Mouse (Mus musculus): Measurements from ENCODE around the gene Btbd16.

DNA sequence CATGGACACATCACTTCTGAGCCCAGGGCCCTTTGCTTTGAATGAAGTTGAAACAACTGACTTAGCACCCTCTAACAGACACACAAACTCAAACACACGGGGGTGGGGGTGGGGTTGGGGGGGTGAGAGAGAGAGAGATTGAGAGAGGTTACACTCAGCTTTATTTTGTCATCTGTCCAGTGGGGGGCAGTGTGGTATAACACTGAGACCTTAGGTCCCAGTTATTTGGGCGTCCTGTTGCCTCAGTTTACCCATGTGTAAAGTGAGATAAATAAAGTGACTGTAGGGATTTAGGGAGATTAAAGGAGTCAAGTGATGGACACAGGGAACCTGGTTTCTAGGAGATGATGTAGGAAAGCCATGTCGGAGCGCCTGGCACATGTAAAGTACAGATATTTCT lies 32.8 kb upstream of the Btbd16 start:
- TF ChIP-seq CTCF (IDR thresholded peaks at IDR 0.05; ENCODE audit: low read depth, low read length) (no peak), POLR2A (IDR thresholded peaks at IDR 0.05; ENCODE audit: extremely low read depth, insufficient read depth, low read length) (no peak)

Measured in liver, adult 2 months (tissue).